Comparison of ENCODE assay signal across 8 mouse cellular contexts in the genomic region with DNA sequence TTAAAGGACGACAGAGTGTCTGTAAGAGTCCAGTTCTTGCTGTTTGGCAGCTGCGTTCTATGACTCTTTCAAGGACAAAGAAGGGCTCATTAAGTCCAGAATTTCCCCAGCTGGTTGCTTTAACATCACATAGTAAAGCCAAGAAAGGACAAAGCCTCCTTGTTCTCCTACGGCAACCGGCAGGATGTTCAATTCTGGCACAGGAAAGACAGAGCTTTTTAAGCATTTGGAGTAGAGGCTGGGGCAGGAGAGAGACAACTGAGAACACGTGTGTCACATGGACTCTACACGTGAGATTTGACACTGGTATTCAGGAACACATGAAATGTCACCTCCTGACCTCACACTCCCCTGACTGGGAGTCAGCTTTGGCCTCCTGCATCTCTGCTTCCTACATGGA.
DNase-seq lines count a peak whose midpoint lies in the region; ATAC-seq and TF ChIP-seq lines count a peak whose summit lies in the region.
"Had no signal": no experiment of that assay in that cellular context is flagged by ENCODE, and none has a peak within 500 bp of the region (broad histone marks: within the 10 kb centered on the region; RNA-seq: fewer than 3 reads in every experiment).

No protein-coding gene starts in this region.

- H3K9ac ChIP-seq in midbrain, embryonic 16.5 days (ENCODE audit: low read depth, low read length): no peak overlapping the region
- H3K9ac ChIP-seq: limb, embryonic 13.5 days had no signal

- no peak overlapping the region for H3K4me3 ChIP-seq in left cerebral cortex, adult 2 months
- H3K4me3 ChIP-seq in embryonic facial prominence, embryonic 10.5 days: no peak overlapping the region
- H3K4me3 ChIP-seq in midbrain, embryonic 16.5 days (ENCODE audit: low read depth, low read length): no peak overlapping the region
- H3K4me3 ChIP-seq: limb, embryonic 13.5 days had no signal

- ATAC-seq in midbrain, embryonic 16.5 days: peak; percentile 71; the same call in 1 of the 2 replicates

- H3K4me1 ChIP-seq in embryonic facial prominence, embryonic 10.5 days: peaks cover 9% of the 10 kb centered on the region
- H3K4me1 ChIP-seq in midbrain, embryonic 16.5 days (ENCODE audit: control insufficient read depth, insufficient read depth, low read length): 0 out of 2 replicates have a peak, but pooled peaks cover 2% of the 10 kb centered on the region

- H3K27ac ChIP-seq in left cerebral cortex, adult 2 months: no peak overlapping the region
- H3K27ac ChIP-seq in embryonic facial prominence, embryonic 10.5 days (replicated peaks): peak overlapping the region; percentile 44; the same call in 1 of the 2 replicates
- no peak overlapping the region for H3K27ac ChIP-seq in midbrain, embryonic 16.5 days (ENCODE audit: low read length)
- H3K27ac ChIP-seq: limb, embryonic 13.5 days had no signal

- intact Hi-C loops in left cerebral cortex, postnatal 10 days (cut with DNase I): no loop called here
- intact Hi-C loops in left cerebral cortex, adult 2 months (cut with DNase I): no loop called here

- H3K27me3 ChIP-seq in embryonic facial prominence, embryonic 10.5 days (replicated peaks; ENCODE audit: low read depth, poor library complexity, severe bottlenecking): no peaks in the 10 kb centered on the region
- H3K27me3 ChIP-seq in midbrain, embryonic 16.5 days (ENCODE audit: control insufficient read depth, insufficient read depth, low read depth, low read length): no peaks in the 10 kb centered on the region
- H3K27me3 ChIP-seq: limb, embryonic 13.5 days had no signal

- no peaks in the 10 kb centered on the region for H3K36me3 ChIP-seq in embryonic facial prominence, embryonic 10.5 days (replicated peaks)
- no peaks in the 10 kb centered on the region for H3K36me3 ChIP-seq in midbrain, embryonic 16.5 days (ENCODE audit: control insufficient read depth, insufficient read depth, low read length)
- H3K36me3 ChIP-seq: limb, embryonic 13.5 days had no signal

- H3K4me2 ChIP-seq in midbrain, embryonic 16.5 days (ENCODE audit: low read length): no peak overlapping the region
- H3K4me2 ChIP-seq: limb, embryonic 13.5 days had no signal

- peak; percentile 9 to 15 for DNase-seq in left cerebral cortex, postnatal 10 days (ENCODE audit: extremely low spot score in 1 of 2, low spot score in 2 of 2)
- no peak for DNase-seq in left cerebral cortex, adult 2 months (ENCODE audit: extremely low spot score in 1 of 2, low spot score in 2 of 2)
- DNase-seq in embryonic facial prominence, embryonic 10.5 days (ENCODE audit: low spot score): peak; percentile 24
- DNase-seq in heart, postnatal 4 days: peak; percentile 34
- no peak for DNase-seq in thymus, postnatal 25 days
- DNase-seq in urinary bladder, adult 2 months (ENCODE audit: low spot score): no peak

- no peak for TF ChIP-seq CTCF in left cerebral cortex, adult 2 months (IDR thresholded peaks at IDR 0.05)

- WGBS in embryonic facial prominence, embryonic 10.5 days: 28% methylated on average over 6 of the region's 6 CpGs
- WGBS in midbrain, embryonic 16.5 days: 20% methylated on average over 6 of the region's 6 CpGs

- H3K9me3 ChIP-seq in embryonic facial prominence, embryonic 10.5 days: no peaks in the 10 kb centered on the region
- H3K9me3 ChIP-seq in midbrain, embryonic 16.5 days (replicated peaks; ENCODE audit: control insufficient read depth, low read length, poor library complexity, severe bottlenecking): no peaks in the 10 kb centered on the region
- H3K9me3 ChIP-seq: limb, embryonic 13.5 days had no signal

Comparison
In these comparisons a context has a peak if more than half of its experiments do, and no peak if none do; other contexts are left out.
1. DNase-seq: peak in left cerebral cortex, postnatal 10 days (2 of 2), embryonic facial prominence, embryonic 10.5 days (single experiment) and heart, postnatal 4 days (single experiment); none in left cerebral cortex, adult 2 months (0 of 2), thymus, postnatal 25 days (single experiment) and urinary bladder, adult 2 months (single experiment).